Mouse (Mus musculus) E14TG2a.4 (cell line): ENCODE results near the gene Ptch1.

Source experiments
- H3K27me3 ChIP-seq: 2 replicates; pipeline ENCODE4 v1.6.1; 2014; ENCODE audit warnings: low read length, control low read depth; ENCODE audit not compliant: insufficient read depth
- H3K36me3 ChIP-seq: 2 replicates; pipeline ENCODE4 v1.6.1; 2014; ENCODE audit warnings: low read length, control low read depth; ENCODE audit not compliant: insufficient read depth
- H3K4me1 ChIP-seq: replicated peaks from 2 replicates; pipeline ENCODE4 v1.6.1; 2014; ENCODE audit warnings: low read depth, low read length, control low read depth
- H3K4me3 ChIP-seq: replicated peaks from 2 replicates; pipeline ENCODE4 v1.5.1; 2014; ENCODE audit warnings: mild to moderate bottlenecking, low read length
- H3K9me3 ChIP-seq: 2 replicates; pipeline ENCODE4 v1.6.1; 2014; ENCODE audit warnings: low read length, control low read depth
- CTCF ChIP-seq: conservative IDR thresholded peaks from 2 replicates; pipeline ENCODE4 v1.5.1; 2014; ENCODE audit warnings: low read length
- NANOG ChIP-seq: IDR thresholded peaks from 2 replicates; pipeline ENCODE4 v1.6.1; 2014; ENCODE audit warnings: borderline replicate concordance, low read length, mixed read lengths
- POU5F1 ChIP-seq: IDR thresholded peaks from 2 replicates; pipeline ENCODE4 v1.6.1; 2014; ENCODE audit warnings: low read length, borderline replicate concordance

Gene Ptch1

GRCm38 (mm10) chr13:63530371-63530764 lies 43.0 kb downstream of the Ptch1 start:
- TF ChIP-seq CTCF (no peak), POU5F1 (peak; percentile 22; the same call in 1 of the 2 replicates), NANOG (peak; percentile 62; the same call in 1 of the 2 replicates)
- Histone ChIP-seq H3K27me3 (no peaks in the 10 kb centered on the region), H3K9me3 (no peaks in the 10 kb centered on the region), H3K36me3 (peaks cover 92% of the 10 kb centered on the region), H3K4me3 (peak overlapping the region; percentile 45; the same call in 1 of the 2 replicates), H3K4me1 (peaks cover 95% of the 10 kb centered on the region)

- Histone ChIP-seq H3K9me3 (no peaks in the 10 kb centered on the region), H3K4me1 (peaks cover 95% of the 10 kb centered on the region), H3K36me3 (peaks cover 92% of the 10 kb centered on the region), H3K27me3 (no peaks in the 10 kb centered on the region), H3K4me3 (peak overlapping the region; percentile 45)
- TF ChIP-seq NANOG (no peak), CTCF (no peak), POU5F1 (no peak)
Observed at GRCm38 (mm10) chr13:63529602-63530370, 43.6 kb downstream of the Ptch1 start.

- no peaks in the 10 kb centered on the region for H3K9me3 ChIP-seq
- H3K27me3 ChIP-seq: no peaks in the 10 kb centered on the region
- peak overlapping the region; percentile 57 for H3K4me3 ChIP-seq
- peaks cover 97% of the 10 kb centered on the region for H3K4me1 ChIP-seq
- TF ChIP-seq POU5F1 (peak; percentile 98), CTCF (no peak)
- H3K36me3 ChIP-seq: peaks cover 92% of the 10 kb centered on the region
Observed at GRCm38 (mm10) chr13:63528852-63529251, 44.5 kb downstream of the Ptch1 start.

GRCm38 (mm10) chr13:63528164-63528675 lies 45.2 kb downstream of the Ptch1 start:
- Histone ChIP-seq H3K4me1 (peaks cover 96% of the 10 kb centered on the region), H3K4me3 (peak overlapping the region; percentile 57), H3K36me3 (peaks cover 91% of the 10 kb centered on the region), H3K27me3 (no peaks in the 10 kb centered on the region), H3K9me3 (no peaks in the 10 kb centered on the region)
- TF ChIP-seq CTCF (no peak), POU5F1 (no peak), NANOG (no peak)

GRCm38 (mm10) chr13:63525571-63526197 lies 47.7 kb downstream of the Ptch1 start:
- H3K9me3 ChIP-seq: no peaks in the 10 kb centered on the region
- TF ChIP-seq CTCF: no peak
- no peak for TF ChIP-seq POU5F1
- no peak for TF ChIP-seq NANOG
- peak overlapping the region; percentile 35; the same call in 1 of the 2 replicates for H3K4me3 ChIP-seq
- H3K27me3 ChIP-seq: no peaks in the 10 kb centered on the region
- peaks cover 89% of the 10 kb centered on the region for H3K4me1 ChIP-seq
- H3K36me3 ChIP-seq: peaks cover 90% of the 10 kb centered on the region

- TF ChIP-seq POU5F1 (no peak), NANOG (no peak), CTCF (no peak)
- peaks cover 93% of the 10 kb centered on the region for H3K36me3 ChIP-seq
- H3K9me3 ChIP-seq: no peaks in the 10 kb centered on the region
- peak overlapping the region; percentile 35 for H3K4me3 ChIP-seq
- H3K27me3 ChIP-seq: no peaks in the 10 kb centered on the region
- peaks cover 87% of the 10 kb centered on the region for H3K4me1 ChIP-seq
Observed at GRCm38 (mm10) chr13:63524608-63525570, 48.5 kb downstream of the Ptch1 start.

- Histone ChIP-seq H3K27me3 (no peaks in the 10 kb centered on the region), H3K4me1 (peaks cover 81% of the 10 kb centered on the region), H3K36me3 (peaks cover 93% of the 10 kb centered on the region), H3K9me3 (no peaks in the 10 kb centered on the region), H3K4me3 (no peak overlapping the region)
- TF ChIP-seq POU5F1: no peak
- no peak for TF ChIP-seq NANOG
- TF ChIP-seq CTCF: no peak
Observed at GRCm38 (mm10) chr13:63524061-63524460, 49.3 kb downstream of the Ptch1 start.

- no peaks in the 10 kb centered on the region for H3K9me3 ChIP-seq
- TF ChIP-seq POU5F1: no peak
- no peak for TF ChIP-seq NANOG
- no peak for TF ChIP-seq CTCF
- peaks cover 97% of the 10 kb centered on the region for H3K36me3 ChIP-seq
- peaks cover 79% of the 10 kb centered on the region for H3K4me1 ChIP-seq
- no peak overlapping the region for H3K4me3 ChIP-seq
- H3K27me3 ChIP-seq: no peaks in the 10 kb centered on the region
Observed at GRCm38 (mm10) chr13:63522832-63523231, 50.6 kb downstream of the Ptch1 start.
